Mouse (Mus musculus) stomach, postnatal 0 days (tissue): ENCODE results near the gene Dapk2.

Source experiments
- CTCF ChIP-seq: IDR thresholded peaks from 2 replicates; pipeline ENCODE4 v1.5.1; 2016; ENCODE audit warnings: antibody characterized with exemption, low read depth, mild to moderate bottlenecking, moderate library complexity
- EP300 ChIP-seq: optimal IDR thresholded peaks from 2 replicates; pipeline ENCODE3; 2016; ENCODE audit warnings: antibody characterized with exemption

DNA sequence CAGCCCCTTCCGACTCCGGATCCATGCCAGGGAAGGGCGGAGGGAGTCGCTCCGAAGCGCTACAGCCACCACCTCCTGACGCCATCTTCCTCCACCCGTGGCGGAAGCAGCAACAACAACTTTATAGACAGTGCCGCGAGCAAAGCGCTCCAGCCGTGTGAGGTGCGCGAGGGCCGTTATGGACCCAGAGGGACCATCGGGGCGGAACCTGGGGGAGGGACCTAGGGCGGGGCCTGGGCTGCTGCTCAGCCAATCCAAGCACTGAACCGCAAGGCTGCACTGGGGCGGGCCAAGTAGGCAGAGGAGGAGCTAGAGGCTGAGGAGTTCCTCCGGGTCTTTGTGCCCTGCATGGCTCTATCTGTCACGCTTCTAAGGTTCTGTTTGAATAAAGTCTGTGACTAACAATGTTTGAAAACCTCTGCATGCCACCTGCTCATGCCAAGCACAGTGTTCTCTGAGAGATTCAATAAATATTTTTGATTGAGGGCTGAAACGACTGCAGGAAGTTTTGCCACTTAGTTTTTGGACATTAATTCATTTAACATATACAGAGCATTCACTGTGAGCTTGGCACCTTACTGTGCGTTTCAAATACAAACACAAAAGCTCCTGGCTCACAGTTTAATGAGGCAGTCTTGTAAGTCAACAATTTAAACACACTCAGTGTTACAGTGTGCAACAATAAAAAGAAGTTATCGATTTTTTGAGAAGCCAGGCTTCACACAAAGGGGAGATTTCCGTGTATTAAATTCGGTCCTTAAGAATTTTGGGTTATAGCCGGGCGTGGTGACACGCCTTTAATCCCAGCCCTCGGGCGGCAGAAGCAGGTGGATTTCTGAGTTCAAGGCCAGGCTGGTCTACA is 33.1 kb upstream of the Dapk2 start:
- TF ChIP-seq CTCF (no peak; the same call in 1 of the 2 replicates), EP300 (no peak)
